Mouse (Mus musculus): ENCODE measurements at regions not wholly inside any gene's neighbourhood (a gene's known extent, or its start where the extent isn't known, plus 50 kb on each side); places are given as distances from the start of the nearest gene placed in this dataset.
"Not testable (repeated sequence)": the region's sequence is repeated elsewhere in the genome, so short reads cannot be mapped to it uniquely, and the experiment has no call there.

DNA sequence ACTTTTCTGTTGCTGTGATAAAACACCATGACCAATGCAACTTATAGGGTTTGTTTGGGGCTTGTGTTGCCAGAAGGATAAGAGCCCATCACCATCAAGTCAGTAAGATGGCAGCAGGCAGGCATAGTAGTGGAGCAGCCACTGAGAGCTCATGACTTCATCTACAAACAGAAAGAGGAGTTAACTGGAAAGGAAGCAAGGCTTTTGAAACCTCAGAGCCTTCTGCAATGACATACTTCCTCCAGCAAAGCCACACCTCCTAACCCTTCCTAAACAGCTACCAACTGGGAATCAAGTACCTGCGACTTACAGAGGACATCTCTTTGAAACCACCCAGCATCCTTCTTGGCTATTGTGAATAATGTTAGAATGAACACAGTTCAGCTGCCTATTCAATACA lies 57.0 kb upstream of the Cdk6 start:
- not testable (repeated sequence) for TF ChIP-seq CTCF, EP300 (IDR thresholded peaks at IDR 0.05; ENCODE audit: low read depth)

All from heart, postnatal 0 days (tissue).